Mouse (Mus musculus): Measurements from ENCODE around the gene Traf2.

The Traf2 gene

GRCm38 (mm10) chr2:25546811-25547491, at the start of gene Traf2:
TSS of gene Traf2 (minus strand) at chr2:25546940.
- peak; percentile 98 for DNase-seq

DNA sequence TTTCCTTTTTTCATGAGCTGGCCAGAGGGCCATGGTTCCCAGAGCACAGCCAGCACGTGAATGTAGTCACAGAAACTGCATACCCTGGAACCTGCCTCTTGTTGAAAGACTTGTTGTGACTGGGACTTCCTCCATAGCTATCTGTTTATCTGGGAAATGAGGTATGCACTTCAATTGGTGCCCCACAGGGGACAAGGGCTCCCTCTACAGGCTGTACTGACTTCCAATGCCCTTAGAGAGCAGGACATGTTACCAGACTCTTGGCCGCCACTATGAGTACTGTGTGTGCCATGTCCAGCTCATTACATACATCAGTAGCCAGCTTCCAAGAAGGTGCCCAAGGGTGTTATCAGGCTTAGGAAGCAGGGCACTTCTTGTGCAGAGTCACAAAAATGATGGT, 45.1 kb upstream of the Traf2 start:
- DNase-seq = peak; percentile 45

DNA sequence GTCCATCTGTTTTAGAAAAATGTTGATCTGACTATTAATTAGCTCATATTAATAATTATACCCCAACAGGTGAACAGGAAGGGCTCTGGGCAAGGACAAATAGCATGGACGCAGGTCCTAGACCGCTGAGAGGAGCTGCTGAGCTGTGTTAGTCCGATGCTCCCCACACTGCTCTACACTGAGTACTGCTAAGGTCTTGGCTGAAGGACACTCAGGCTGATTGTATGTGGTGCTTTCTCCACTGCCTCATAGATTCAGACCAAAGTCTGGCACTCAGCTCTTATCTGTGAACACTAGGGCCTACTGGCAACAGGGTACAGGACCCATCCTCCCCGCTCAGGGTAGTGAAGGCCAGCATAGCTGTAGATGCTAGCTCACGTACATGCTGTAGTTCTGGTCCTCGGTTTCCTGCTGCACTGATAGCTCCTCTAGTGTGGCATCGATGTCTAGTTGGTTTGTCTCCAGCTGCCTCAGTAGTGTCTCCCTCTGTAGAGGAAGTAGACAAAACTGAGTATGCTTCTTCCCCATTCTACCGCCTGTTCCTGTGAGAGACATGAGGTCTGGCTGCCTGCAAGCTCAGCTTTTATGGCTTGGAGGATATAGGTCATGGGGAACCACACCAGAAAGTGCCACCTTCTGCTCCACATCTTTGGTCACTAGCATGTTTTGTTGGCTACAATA, 41.6 kb upstream of the Traf2 start:
- peak; percentile 23 for DNase-seq

DNA sequence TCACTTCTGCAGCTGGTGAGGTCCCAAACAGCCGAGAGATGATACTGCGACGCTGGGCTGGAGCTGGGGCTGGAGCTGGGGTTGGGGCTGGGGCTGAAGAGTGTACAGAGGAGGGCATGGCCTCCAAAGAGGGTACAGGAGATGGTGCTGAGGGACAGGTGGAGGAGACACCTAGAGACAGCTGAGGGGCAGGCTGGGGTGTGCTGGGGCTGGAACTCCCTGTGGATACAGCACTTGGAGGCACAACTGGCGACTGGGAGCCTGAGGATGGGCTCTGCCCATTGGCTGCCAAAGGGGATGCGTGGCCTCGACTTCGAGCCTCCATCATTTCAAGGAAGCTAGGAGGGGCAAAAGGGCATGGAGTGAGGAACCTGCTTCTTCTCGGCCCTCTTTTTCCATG, 40.5 kb upstream of the Traf2 start:
- DNase-seq = no peak

- DNase-seq = no peak
These were observed 38.9 kb upstream of the Traf2 start for GRCm38 (mm10) chr2:25585601-25586000.

- peak; percentile 59 for DNase-seq
These were observed 38.1 kb upstream of the Traf2 start for GRCm38 (mm10) chr2:25584856-25585255.

- DNase-seq = peak; percentile 68
These were observed 37.4 kb upstream of the Traf2 start for GRCm38 (mm10) chr2:25584152-25584551.

GRCm38 (mm10) chr2:25583571-25583970, 36.8 kb upstream of the Traf2 start:
- peak; percentile 67 for DNase-seq

GRCm38 (mm10) chr2:25583120-25583481, 36.4 kb upstream of the Traf2 start:
- peak; percentile 73 for DNase-seq

DNA sequence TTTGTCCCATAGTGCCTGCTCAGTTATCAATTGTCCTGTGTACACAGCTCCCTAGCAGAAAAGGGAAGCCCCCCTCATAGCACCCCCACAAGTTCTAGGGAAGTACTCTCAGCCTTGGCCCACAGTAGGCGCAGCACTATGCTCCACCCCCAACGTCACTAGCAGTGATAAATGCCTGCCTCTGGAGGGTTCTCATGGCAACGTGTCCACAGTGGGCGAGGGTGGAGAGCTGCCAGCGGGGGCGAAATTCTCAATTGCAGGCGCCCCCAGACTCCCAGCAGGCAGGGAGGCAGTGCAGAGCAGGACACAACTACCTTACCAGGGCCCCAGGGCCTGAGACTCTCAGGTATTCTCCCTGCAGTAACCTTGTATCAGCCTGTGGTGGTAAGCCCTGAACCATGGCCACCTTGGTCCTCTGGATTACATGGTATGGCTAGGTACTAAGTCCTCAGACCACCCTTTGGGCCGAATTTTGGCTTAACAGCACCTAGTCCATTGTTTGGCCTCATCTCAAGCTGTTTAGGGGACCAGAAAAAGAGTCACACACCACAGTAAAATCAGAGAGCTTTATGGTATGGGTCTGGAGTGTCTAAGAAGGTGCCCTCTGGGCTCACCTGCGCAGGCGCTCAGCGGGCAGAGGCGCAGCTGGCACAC, 35.9 kb upstream of the Traf2 start:
- peak; percentile 81 for DNase-seq

DNA sequence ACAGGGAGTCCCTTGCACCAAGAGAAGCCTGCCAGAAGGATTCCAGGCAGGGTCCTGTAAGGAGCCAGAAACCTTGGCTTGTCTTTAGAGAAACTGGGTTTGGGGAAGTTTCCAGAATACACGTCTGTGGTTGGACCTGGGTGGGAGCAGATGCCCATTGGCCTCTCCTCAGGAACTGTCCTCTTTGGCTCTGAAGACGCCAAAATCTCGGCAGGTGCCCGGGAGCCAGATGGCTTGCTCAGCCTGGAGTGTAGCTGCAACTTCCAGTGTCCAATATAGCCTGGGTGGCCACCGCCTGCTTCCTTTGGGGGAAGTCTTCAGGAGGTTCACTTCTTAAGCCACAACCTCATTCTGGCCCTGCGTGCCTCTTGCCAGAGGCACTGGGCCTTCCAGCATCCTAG, 35.2 kb upstream of the Traf2 start:
- peak; percentile 97 for DNase-seq

DNA sequence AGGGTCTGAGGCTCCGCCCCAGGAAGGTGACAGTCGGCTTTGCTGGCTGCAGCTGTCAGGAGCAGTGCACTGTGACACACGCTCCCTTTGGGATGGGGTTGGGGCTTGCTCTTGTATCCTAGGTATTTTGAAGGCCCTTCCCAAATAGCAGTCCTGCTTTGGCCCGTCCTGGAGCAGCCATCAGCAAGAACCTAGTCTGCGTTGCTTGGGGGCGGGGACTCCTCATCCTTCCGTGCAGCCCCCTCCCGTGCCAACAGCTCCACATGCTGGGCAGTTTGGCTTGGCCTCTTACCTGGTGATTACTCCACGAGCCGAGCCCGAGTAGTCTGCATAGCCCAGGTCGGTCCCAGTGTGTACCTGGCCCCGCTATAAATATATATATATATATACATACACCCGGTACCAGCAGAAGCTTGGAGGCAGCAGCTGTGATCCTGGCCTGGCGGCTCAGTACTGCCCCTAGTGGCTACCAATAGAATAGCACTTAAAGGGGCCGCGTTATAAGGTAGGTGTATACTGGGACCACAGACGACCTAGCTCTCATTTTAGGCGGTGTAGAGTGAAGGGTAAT, 34.6 kb upstream of the Traf2 start, which contains the start of gene Ajm1:
Ajm1 (minus strand) TSS at position 464 of the 571 bp plus-strand sequence.
- peak; percentile 92 for DNase-seq

GRCm38 (mm10) chr2:25580621-25581101, 33.9 kb upstream of the Traf2 start:
- DNase-seq = peak; percentile 78

- DNase-seq = peak; percentile 87
These were observed 33.2 kb upstream of the Traf2 start for GRCm38 (mm10) chr2:25579737-25580460.

DNA sequence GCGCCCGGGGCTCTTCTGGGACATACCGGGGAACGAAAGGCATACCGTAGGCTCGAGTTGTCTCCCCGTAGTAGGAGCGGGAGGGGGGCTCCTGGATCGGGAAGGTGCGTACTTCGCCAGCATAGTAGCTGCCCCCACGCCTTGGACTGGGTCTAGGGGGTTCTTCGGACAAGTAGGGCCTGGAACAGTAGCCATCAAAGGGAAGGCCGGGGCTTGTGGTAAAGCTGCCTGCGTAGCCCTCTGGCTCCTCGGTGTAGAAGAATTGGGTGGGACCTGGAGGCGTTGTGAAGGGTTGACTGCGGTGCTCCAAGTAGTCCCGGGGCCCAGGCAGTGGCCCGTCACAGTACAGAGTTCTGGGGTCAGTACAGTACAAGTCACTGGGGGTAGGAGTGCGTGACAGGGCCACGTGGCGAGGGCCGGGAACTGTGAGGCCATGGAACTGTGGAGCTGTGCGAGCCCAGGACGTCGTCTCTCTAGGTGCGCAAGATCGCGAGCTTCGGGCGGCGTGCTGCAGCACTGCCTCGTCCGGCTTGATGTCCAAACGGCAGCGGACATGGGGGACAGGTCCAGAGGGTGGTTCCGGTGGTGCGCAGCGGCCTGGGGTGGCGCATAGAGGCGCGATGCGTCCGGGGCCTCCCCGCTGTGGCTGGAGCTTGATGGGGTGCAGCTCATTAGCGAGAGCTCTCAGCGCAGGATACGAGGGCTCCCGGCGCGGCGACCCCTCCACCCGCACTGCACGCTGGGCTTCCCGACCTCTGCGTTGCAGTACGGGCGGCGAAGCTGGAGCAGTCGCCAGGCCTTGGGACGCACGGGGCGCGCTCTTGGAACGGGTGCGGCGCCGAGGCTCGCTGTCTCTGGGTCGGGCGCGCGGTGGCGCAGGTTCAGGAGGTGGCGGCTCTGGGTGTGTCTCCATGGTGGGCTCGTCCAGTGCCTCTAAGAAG, 32.3 kb upstream of the Traf2 start:
- peak; percentile 80 for DNase-seq

DNA sequence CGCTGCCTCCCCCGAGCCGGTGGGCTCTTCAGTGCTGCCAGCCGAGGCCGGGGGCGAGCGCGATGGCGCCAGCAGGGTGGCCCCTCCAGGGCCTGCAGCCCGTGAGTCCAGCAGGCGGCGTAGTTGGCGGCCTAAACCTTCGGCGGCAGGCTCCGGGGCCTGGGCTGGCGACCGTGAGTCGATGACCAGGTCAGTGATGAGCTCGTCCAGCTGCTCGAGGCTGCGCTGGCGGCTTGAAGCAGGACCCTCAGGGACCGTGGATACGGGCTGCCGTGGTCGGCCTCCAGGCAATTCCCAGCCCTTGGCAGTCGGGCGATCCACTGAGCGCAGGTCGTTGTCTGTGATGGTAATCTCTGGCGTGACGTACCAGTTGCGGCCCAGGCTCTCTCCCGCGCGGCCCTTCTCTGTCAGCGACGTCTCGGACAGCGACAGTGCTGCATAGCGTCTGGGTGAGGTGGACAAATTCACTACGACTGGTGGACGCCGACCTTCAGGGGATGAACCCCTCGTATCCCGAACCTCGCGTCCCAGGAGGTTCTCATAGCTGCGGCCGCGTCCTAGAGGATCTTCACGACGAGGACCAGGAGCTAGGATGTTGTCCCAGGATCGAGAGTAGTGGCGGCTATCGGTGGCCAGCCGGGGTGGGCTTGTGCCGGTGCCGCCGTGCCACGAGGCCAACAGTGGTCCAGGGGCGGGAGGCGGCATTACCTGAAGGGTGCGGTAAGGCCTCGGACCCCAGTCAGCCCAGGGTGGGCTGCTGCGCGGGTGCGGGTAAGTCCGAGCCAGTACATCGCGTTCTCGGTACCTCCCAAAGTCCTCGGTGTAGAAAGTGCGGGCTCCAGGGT, 31.4 kb upstream of the Traf2 start:
- DNase-seq = peak; percentile 67

DNA sequence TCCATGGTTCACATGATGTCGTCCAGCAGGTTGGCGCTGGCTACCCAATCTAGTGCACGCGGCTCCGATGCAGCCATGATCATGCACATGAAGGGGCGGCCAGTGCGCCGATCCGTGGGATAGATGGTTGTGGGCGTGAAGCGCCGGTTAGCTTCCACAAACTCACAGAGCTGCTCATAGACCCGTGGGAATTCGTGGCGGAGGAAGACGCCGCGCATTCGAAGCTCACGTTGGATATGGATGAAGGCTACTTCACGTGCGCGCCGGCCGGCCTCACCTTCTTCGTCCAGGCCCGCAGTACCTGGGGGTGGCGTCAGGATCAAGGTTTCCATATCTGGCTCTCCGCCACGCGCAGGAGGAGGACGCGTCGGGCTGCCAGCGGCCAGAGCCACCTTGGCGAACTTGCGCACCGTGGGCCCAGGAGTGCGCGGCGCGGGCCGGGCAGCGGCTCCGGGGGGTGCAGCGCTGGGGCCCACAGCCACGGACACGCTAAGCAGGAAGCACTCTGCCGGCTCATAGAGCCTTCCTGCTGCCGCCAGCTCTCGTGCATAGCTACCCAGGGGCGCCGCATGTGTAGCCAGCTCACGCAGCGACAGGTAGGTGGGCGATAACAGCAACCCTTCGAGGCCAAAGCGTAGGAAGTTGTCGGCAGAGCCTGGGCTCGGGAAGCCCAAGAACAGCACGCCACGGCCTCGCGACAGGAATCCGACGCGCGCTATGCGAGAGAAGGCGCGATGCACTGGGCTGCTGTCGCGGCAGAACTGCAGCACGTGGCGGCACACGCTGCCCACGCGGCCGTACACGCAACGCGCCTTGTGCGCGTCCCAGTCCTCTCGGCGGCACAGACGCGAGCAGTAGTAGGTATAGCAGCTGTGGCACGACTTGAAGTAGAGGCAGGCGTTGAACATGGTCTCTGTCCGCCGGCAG, 30.5 kb upstream of the Traf2 start:
- DNase-seq = peak; percentile 58

DNA sequence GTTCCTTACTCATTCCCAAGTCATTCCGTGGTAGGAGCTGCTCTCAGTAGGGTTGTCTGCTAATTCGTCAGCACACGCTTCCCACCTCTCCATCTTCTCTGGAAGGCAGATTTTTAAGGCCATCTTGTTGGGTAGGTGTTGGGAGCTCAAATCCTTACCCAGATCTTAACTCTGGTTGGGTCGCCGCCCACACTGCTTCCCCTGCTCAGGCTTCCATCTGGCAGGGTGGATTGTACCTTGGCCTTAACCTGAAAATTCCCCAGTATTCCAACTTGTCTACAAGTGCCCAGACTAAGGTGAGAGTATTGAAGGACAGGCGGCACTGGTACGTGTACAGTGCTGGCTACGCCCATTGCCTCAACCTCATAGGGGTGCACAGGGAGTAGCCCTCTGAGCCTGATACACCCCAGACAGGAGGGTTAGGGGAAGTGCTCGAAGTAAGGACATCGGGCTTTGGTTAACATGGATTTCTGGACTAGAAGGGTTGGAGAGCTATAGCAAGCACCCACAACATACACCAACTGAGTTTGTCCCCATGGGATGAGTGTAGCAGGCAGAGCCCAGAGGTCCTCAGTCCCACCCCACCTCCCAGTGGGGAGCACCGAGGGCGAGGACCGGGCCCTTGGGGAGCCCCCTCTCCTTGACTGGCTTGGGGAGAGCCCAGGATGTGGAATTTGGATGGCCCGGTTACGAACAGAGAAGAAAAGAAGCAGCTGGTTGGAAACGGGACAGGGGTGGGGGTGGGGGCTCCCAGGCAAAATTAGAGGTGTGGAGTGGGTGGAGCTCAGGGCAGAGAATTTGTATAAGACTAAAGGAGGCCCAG, 29.5 kb upstream of the Traf2 start:
- DNase-seq = peak; percentile 64

Measured in cerebellum, adult 9-11 months (tissue).